Mouse (Mus musculus): Measurements from ENCODE around the gene Pigyl. TPM values are rescaled to one million over a fixed set of nuclear protein-coding genes. Genes with fewer than 3 reads are reported as not detected.

The Pigyl gene
- polyA plus RNA-seq (2015; fragmentation: Nextera tagmentation; extraction: Ambion mirVana): 34.9 and 36.6 TPM in 2 replicates

- Histone ChIP-seq H3K4me2 (ENCODE audit: low read depth, low read length) (peak within 1 kb of the TSS; percentile 94), H3K27me3 (ENCODE audit: insufficient read depth, low read length) (no peaks in the 10 kb centered on the region), H3K9me3 (ENCODE audit: low read length) (no peaks in the 10 kb centered on the region), H3K9ac (replicated peaks) (peak within 1 kb of the TSS; percentile 90), H3K36me3 (replicated peaks; ENCODE audit: insufficient read depth, low read length) (peaks cover 8% of the 10 kb centered on the region), H3K4me3 (ENCODE audit: low read depth, low read length) (peak within 1 kb of the TSS; percentile 70), H3K4me1 (ENCODE audit: insufficient read depth) (peaks cover 18% of the 10 kb centered on the region), H3K27ac (ENCODE audit: low read depth) (peak within 1 kb of the TSS; percentile 73)
- DNase-seq: peak; percentile 99
- WGBS (ENCODE audit: insufficient replicate concordance): under 1% methylated on average over 61 of the region's 65 CpGs
- TF ChIP-seq EP300 (IDR thresholded peaks at IDR 0.05; ENCODE audit: low read depth) (no peak), CTCF (IDR thresholded peaks at IDR 0.05; ENCODE audit: low read depth) (peak; percentile 32)
- peak; percentile 99 for ATAC-seq
Measured at GRCm38 (mm10) chr9:22156497-22157245, at the start of gene Pigyl. Gene Pigyl, plus strand, starts transcription at chr9:22156846.

DNA sequence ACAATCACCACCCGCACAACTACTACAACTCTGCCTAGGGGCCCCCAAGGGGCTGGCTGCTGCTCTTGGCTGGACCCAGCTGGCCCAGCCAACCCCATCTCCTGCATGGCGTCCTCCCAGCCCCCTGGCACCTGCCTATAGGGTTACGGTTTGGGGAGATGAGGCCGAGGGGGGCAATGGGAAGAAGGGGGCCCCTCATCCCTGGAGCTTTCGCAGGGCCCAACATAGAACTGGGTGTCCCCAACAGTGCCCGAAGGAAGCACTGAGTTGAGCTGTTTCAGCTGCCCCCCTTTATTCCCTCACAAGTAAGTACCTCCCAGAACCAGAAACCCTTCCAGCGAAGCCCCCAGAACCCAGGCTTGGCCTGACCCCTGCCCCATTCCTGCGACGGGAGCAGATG is 48.5 kb upstream of the Pigyl start:
- ATAC-seq: no peak; the same call in 1 of the 2 replicates
- TF ChIP-seq EP300 (IDR thresholded peaks at IDR 0.05; ENCODE audit: low read depth) (no peak), CTCF (IDR thresholded peaks at IDR 0.05; ENCODE audit: low read depth) (no peak)
- H3K9me3 ChIP-seq (ENCODE audit: low read length): no peaks in the 10 kb centered on the region
- H3K27ac ChIP-seq (ENCODE audit: low read depth): 0 out of 2 replicates have a peak overlapping the region, but pooled peaks have one; percentile 44
- WGBS (ENCODE audit: insufficient replicate concordance): 82% methylated on average over 9 of the region's 9 CpGs
- H3K4me1 ChIP-seq (ENCODE audit: insufficient read depth): no peaks in the 10 kb centered on the region
- no peak overlapping the region for H3K4me3 ChIP-seq (ENCODE audit: low read depth, low read length)
- H3K9ac ChIP-seq (replicated peaks): no peak overlapping the region
- no peak overlapping the region for H3K4me2 ChIP-seq (ENCODE audit: low read depth, low read length)
- DNase-seq: no peak
- no peaks in the 10 kb centered on the region for H3K27me3 ChIP-seq (ENCODE audit: insufficient read depth, low read length)
- H3K36me3 ChIP-seq (replicated peaks; ENCODE audit: insufficient read depth, low read length): peaks cover 27% of the 10 kb centered on the region

- Histone ChIP-seq H3K4me2 (ENCODE audit: low read depth, low read length) (peak overlapping the region; percentile 97), H3K36me3 (replicated peaks; ENCODE audit: insufficient read depth, low read length) (peaks cover 35% of the 10 kb centered on the region), H3K27me3 (ENCODE audit: insufficient read depth, low read length) (no peaks in the 10 kb centered on the region), H3K9ac (replicated peaks) (peak overlapping the region; percentile 89), H3K4me1 (ENCODE audit: insufficient read depth) (peaks cover 34% of the 10 kb centered on the region), H3K4me3 (ENCODE audit: low read depth, low read length) (peak overlapping the region; percentile 86), H3K9me3 (ENCODE audit: low read length) (no peaks in the 10 kb centered on the region), H3K27ac (ENCODE audit: low read depth) (no peak overlapping the region)
- no peak for TF ChIP-seq CTCF (IDR thresholded peaks at IDR 0.05; ENCODE audit: low read depth)
- TF ChIP-seq EP300 (IDR thresholded peaks at IDR 0.05; ENCODE audit: low read depth): no peak
- WGBS (ENCODE audit: insufficient replicate concordance): 90% methylated on average over 4 of the region's 4 CpGs
- ATAC-seq (no peak), DNase-seq (no peak)
Measured at GRCm38 (mm10) chr9:22115635-22116034, 41.0 kb upstream of the Pigyl start.

DNA sequence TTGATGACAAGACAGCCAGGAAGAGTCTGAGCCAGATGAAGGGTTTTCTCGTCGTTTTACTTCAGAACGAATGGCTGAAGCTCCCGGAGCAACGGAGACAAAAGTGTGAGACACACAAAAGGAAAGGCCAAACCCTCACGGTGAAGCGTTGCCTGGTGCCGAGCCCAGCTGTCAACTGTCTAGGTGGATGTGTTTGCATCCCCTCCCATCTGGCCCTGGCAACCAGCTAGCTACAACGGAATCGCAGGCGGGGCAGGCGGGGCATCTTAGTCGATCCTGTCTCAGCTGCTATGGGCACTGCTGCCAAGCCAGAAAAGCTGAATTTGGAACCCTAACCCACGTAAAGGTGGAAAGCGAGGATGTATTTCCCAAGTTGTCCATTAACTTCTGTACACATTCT is 40.6 kb upstream of the Pigyl start:
- Histone ChIP-seq H3K36me3 (replicated peaks; ENCODE audit: insufficient read depth, low read length) (peaks cover 32% of the 10 kb centered on the region), H3K9me3 (ENCODE audit: low read length) (no peaks in the 10 kb centered on the region), H3K4me3 (ENCODE audit: low read depth, low read length) (peak overlapping the region; percentile 86), H3K9ac (replicated peaks) (peak overlapping the region; percentile 89), H3K27me3 (ENCODE audit: insufficient read depth, low read length) (no peaks in the 10 kb centered on the region), H3K27ac (ENCODE audit: low read depth) (peak overlapping the region; percentile 83; the same call in 1 of the 2 replicates), H3K4me2 (ENCODE audit: low read depth, low read length) (peak overlapping the region; percentile 97), H3K4me1 (ENCODE audit: insufficient read depth) (peaks cover 38% of the 10 kb centered on the region)
- TF ChIP-seq CTCF (IDR thresholded peaks at IDR 0.05; ENCODE audit: low read depth) (no peak), EP300 (IDR thresholded peaks at IDR 0.05; ENCODE audit: low read depth) (no peak)
- WGBS (ENCODE audit: insufficient replicate concordance): 22% methylated on average over 15 of the region's 15 CpGs
- DNase-seq: peak; percentile 61
- no peak for ATAC-seq

- peak; percentile 93 for ATAC-seq
- Histone ChIP-seq H3K4me2 (ENCODE audit: low read depth, low read length) (peak within 1 kb of the TSS; percentile 97), H3K4me3 (ENCODE audit: low read depth, low read length) (peak within 1 kb of the TSS; percentile 86), H3K36me3 (replicated peaks; ENCODE audit: insufficient read depth, low read length) (peaks cover 27% of the 10 kb centered on the region), H3K27ac (ENCODE audit: low read depth) (peak within 1 kb of the TSS; percentile 83), H3K9me3 (ENCODE audit: low read length) (no peaks in the 10 kb centered on the region), H3K9ac (replicated peaks) (peak within 1 kb of the TSS; percentile 89), H3K4me1 (ENCODE audit: insufficient read depth) (peaks cover 45% of the 10 kb centered on the region), H3K27me3 (ENCODE audit: insufficient read depth, low read length) (no peaks in the 10 kb centered on the region)
- 1% methylated on average over 44 of the region's 52 CpGs for WGBS (ENCODE audit: insufficient replicate concordance)
- DNase-seq: peak; percentile 94
- no peak for TF ChIP-seq CTCF (IDR thresholded peaks at IDR 0.05; ENCODE audit: low read depth)
- peak; percentile 40; the same call in 1 of the 2 replicates for TF ChIP-seq EP300 (IDR thresholded peaks at IDR 0.05; ENCODE audit: low read depth)
Measured at GRCm38 (mm10) chr9:22116740-22117426, 39.8 kb upstream of the Pigyl start, which contains the start of gene Elof1. Gene Elof1, minus strand, starts transcription at chr9:22117172.

Data from liver, postnatal 0 days (tissue).